Mouse (Mus musculus): ENCODE measurements at regions not wholly inside any gene's neighbourhood (a gene's known extent, or its start where the extent isn't known, plus 50 kb on each side); places are given as distances from the start of the nearest gene placed in this dataset.

GRCm38 (mm10) chr5:133686206-133686605 lies 413.3 kb upstream of the Castor2 start:
- DNase-seq (ENCODE audit: low spot score) = no peak

GRCm38 (mm10) chr5:133683021-133683420 lies 416.5 kb upstream of the Castor2 start:
- no peak for DNase-seq (ENCODE audit: low spot score)

GRCm38 (mm10) chr5:133676791-133677450 lies 422.6 kb upstream of the Castor2 start:
- no peak for DNase-seq (ENCODE audit: low spot score)

GRCm38 (mm10) chr5:133675636-133676035 lies 423.9 kb upstream of the Castor2 start:
- no peak for DNase-seq (ENCODE audit: low spot score)

GRCm38 (mm10) chr5:133666473-133666872 lies 433.0 kb upstream of the Castor2 start:
- DNase-seq (ENCODE audit: low spot score) = no peak

GRCm38 (mm10) chr5:133662474-133663256 lies 436.8 kb upstream of the Castor2 start:
- no peak for DNase-seq (ENCODE audit: low spot score)

GRCm38 (mm10) chr5:133660351-133660750 lies 439.2 kb upstream of the Castor2 start:
- no peak for DNase-seq (ENCODE audit: low spot score)

GRCm38 (mm10) chr5:133656837-133657236 lies 442.7 kb upstream of the Castor2 start:
- DNase-seq (ENCODE audit: low spot score) = no peak

- DNase-seq (ENCODE audit: low spot score) = no peak
Observed at GRCm38 (mm10) chr5:133653431-133653830, 446.1 kb upstream of the Castor2 start.

- DNase-seq (ENCODE audit: low spot score) = no peak
Observed at GRCm38 (mm10) chr5:133650246-133650645, 449.3 kb upstream of the Castor2 start.

- DNase-seq (ENCODE audit: low spot score) = no peak
Observed at GRCm38 (mm10) chr5:133645696-133646195, 453.8 kb upstream of the Castor2 start.

GRCm38 (mm10) chr5:133643326-133643725 lies 456.2 kb upstream of the Castor2 start:
- no peak for DNase-seq (ENCODE audit: low spot score)

- no peak for DNase-seq (ENCODE audit: low spot score)
Observed at GRCm38 (mm10) chr5:133634481-133634880, 465.0 kb upstream of the Castor2 start.

- DNase-seq (ENCODE audit: low spot score) = no peak
Observed at GRCm38 (mm10) chr5:133631812-133632211, 467.7 kb upstream of the Castor2 start.

GRCm38 (mm10) chr5:133619347-133619746 lies 480.2 kb upstream of the Castor2 start:
- DNase-seq (ENCODE audit: low spot score) = no peak

GRCm38 (mm10) chr5:133601241-133601739 lies 498.2 kb upstream of the Castor2 start:
- no peak for DNase-seq (ENCODE audit: low spot score)

GRCm38 (mm10) chr5:133600630-133601029 lies 498.9 kb upstream of the Castor2 start:
- DNase-seq (ENCODE audit: low spot score) = no peak

- DNase-seq (ENCODE audit: low spot score) = no peak
Observed at GRCm38 (mm10) chr5:133598105-133598504, 501.4 kb upstream of the Castor2 start.

- no peak for DNase-seq (ENCODE audit: low spot score)
Observed at GRCm38 (mm10) chr5:133586492-133586891, 513.0 kb upstream of the Castor2 start.

- DNase-seq (ENCODE audit: low spot score) = no peak
Observed at GRCm38 (mm10) chr5:133585181-133585580, 514.3 kb upstream of the Castor2 start.

GRCm38 (mm10) chr5:133576595-133576994 lies 522.9 kb upstream of the Castor2 start:
- DNase-seq (ENCODE audit: low spot score) = no peak

GRCm38 (mm10) chr5:133569096-133569495 lies 530.4 kb upstream of the Castor2 start:
- no peak for DNase-seq (ENCODE audit: low spot score)

- DNase-seq (ENCODE audit: low spot score) = no peak
Observed at GRCm38 (mm10) chr5:133566506-133566905, 533.0 kb upstream of the Castor2 start.

All from urinary bladder, postnatal 10 days (tissue).